Mouse (Mus musculus): Measurements from ENCODE around the gene H2-T22. TPM values are rescaled to one million over a fixed set of nuclear protein-coding genes. Genes with fewer than 3 reads are reported as not detected.

The H2-T22 gene
- total RNA-seq, 4 experiments from 2014 or later, result 11.7 to 14.0 (median 13.0) TPM

- DNase-seq (ENCODE audit: low spot score in 2 of 2), result no peak
Measured at GRCm38 (mm10) chr17:35998545-35999305, 43.8 kb downstream of the H2-T22 start.

GRCm38 (mm10) chr17:35997713-35998510 is 44.6 kb downstream of the H2-T22 start:
- no peak for DNase-seq (ENCODE audit: low spot score in 2 of 2)

- DNase-seq (ENCODE audit: low spot score in 2 of 2), result peak; percentile 89 to 95
Measured at GRCm38 (mm10) chr17:35996949-35997348, 45.6 kb downstream of the H2-T22 start.

GRCm38 (mm10) chr17:35994879-35995240 is 47.7 kb downstream of the H2-T22 start:
- DNase-seq (ENCODE audit: low spot score in 2 of 2), result no peak

GRCm38 (mm10) chr17:35994175-35994878 is 48.2 kb downstream of the H2-T22 start:
- DNase-seq (ENCODE audit: low spot score in 2 of 2), result peak; percentile 61 to 70

- peak; percentile 36 to 47 for DNase-seq (ENCODE audit: low spot score in 2 of 2)
Measured at GRCm38 (mm10) chr17:35993675-35994074, 48.9 kb downstream of the H2-T22 start.

GRCm38 (mm10) chr17:35991781-35992180 is 50.8 kb downstream of the H2-T22 start:
- no peak for DNase-seq (ENCODE audit: low spot score in 2 of 2)

Other genes with a start within 250 kb of the H2-T22 start
- 1 to 10 TPM; 5.6 to 7.8 (median 6.6) TPM for gene Ier3, start 221.1 kb downstream of the H2-T22 start, total RNA-seq (2022)
- 10 to 100 TPM; 52.6 to 67.2 (median 55.9) TPM for gene Flot1, start 219.5 kb downstream of the H2-T22 start, total RNA-seq (2022)
- 10 to 100 TPM; 26.7 to 34.5 (median 28.3) TPM for gene Tubb5, start 204.4 kb downstream of the H2-T22 start, total RNA-seq (2022)
- 1 to 10 TPM; 3.2 to 5.0 (median 4.0) TPM for gene Mdc1, start 201.2 kb downstream of the H2-T22 start, total RNA-seq (2022)
- gene Nrm, start 181.4 kb downstream of the H2-T22 start, total RNA-seq (2022), result 1 to 10 TPM in 2 of 4 experiments, under 1 TPM in 2; 0.52 to 2.6 (median 1.4) TPM
- 1 to 10 TPM; 2.4 to 4.7 (median 3.3) TPM for gene Ppp1r18, start 177.2 kb downstream of the H2-T22 start, total RNA-seq (2022)
- 10 to 100 TPM; 13.5 to 16.8 (median 16.0) TPM for gene Dhx16, start 162.9 kb downstream of the H2-T22 start, total RNA-seq (2022)
- gene 2310061I04Rik, start 145.3 kb downstream of the H2-T22 start, total RNA-seq (2022), result 10 to 100 TPM; 52.7 to 68.7 (median 62.6) TPM
- 1 to 10 TPM; 2.9 to 4.4 (median 3.6) TPM for gene Atat1, start 132.7 kb downstream of the H2-T22 start, total RNA-seq (2022)
- gene Mrps18b, start 126.4 kb downstream of the H2-T22 start, total RNA-seq (2022), result 10 to 100 TPM; 57.4 to 60.4 (median 58.1) TPM
- gene Ppp1r10, start 126.3 kb downstream of the H2-T22 start, total RNA-seq (2022), result 10 to 100 TPM; 13.0 to 30.1 (median 14.3) TPM
- 10 to 100 TPM; 74.2 to 79.3 (median 78.7) TPM for gene Abcf1, start 73.0 kb downstream of the H2-T22 start, total RNA-seq (2022)
- gene Gnl1, start 62.9 kb downstream of the H2-T22 start, total RNA-seq (2022), result 10 to 100 TPM; 24.1 to 31.8 (median 29.1) TPM
- 1 to 10 TPM; 1.5 to 2.5 (median 1.9) TPM for gene Prr3, start 62.5 kb downstream of the H2-T22 start, total RNA-seq (2022)
- 1 to 10 TPM in 1 of 4 experiments, under 1 TPM in 3; 0.82 to 1.6 (median 0.93) TPM for gene H2-T24, start 22.2 kb downstream of the H2-T22 start, total RNA-seq (2022)
- 1 to 10 TPM; 5.6 to 9.3 (median 7.1) TPM for gene H2-T23, start 9.9 kb downstream of the H2-T22 start, total RNA-seq (2022)
- gene Gm6034, start 214 bp upstream of the H2-T22 start, total RNA-seq (2022), result not detected
- gene Gm11127, start 15.6 kb upstream of the H2-T22 start, total RNA-seq (2022), result 1 to 10 TPM; 1.8 to 2.7 (median 2.2) TPM
- under 1 TPM in 1 of 4 experiments, not detected in 3; 0.29 TPM for gene Gm19684, start 78.9 kb upstream of the H2-T22 start, total RNA-seq (2022)
- not detected for gene Gm7030, start 86.7 kb upstream of the H2-T22 start, total RNA-seq (2022)
- gene Gm8909, start 125.8 kb upstream of the H2-T22 start, total RNA-seq (2022), result not detected
- not detected for gene H2-T3, start 147.5 kb upstream of the H2-T22 start, total RNA-seq (2022)
- gene Rpp21, start 215.3 kb upstream of the H2-T22 start, total RNA-seq (2022), result 10 to 100 TPM; 31.1 to 42.0 (median 33.5) TPM
- gene Trim39, start 229.5 kb upstream of the H2-T22 start, total RNA-seq (2022), result 1 to 10 TPM; 5.5 to 9.7 (median 7.5) TPM
- not detected for gene H2-M10.2, start 243.7 kb upstream of the H2-T22 start, total RNA-seq (2022)

Measured in gastrocnemius, adult 8-10 months (tissue).